Mouse (Mus musculus) limb, embryonic 12.5 days (tissue): Measurements from ENCODE around the gene Wdr17. TPM values are rescaled to one million over a fixed set of nuclear protein-coding genes. Genes with fewer than 3 reads are reported as not detected.

Experiments used
- ATAC-seq: fragments of 200-750 bp; cut with Nextera tagmentation; 2 replicates; pipeline ENCODE4 v1.8.0; 2017; ENCODE audit warnings: low read depth, moderate TSS enrichment; ENCODE audit not compliant: insufficient number of reproducible peaks, insufficient read depth, low FRiP score, low TSS enrichment
- H3K27ac ChIP-seq: fragments of 300-500 bp; sonication (generic); 2 replicates; pipeline ENCODE4 v1.5.1; 2016; ENCODE audit warnings: mild to moderate bottlenecking, moderate library complexity
- H3K27me3 ChIP-seq: fragments of 300-500 bp; sonication (generic); 2 replicates; pipeline ENCODE4 v1.6.1; 2016; ENCODE audit warnings: mild to moderate bottlenecking, moderate library complexity
- H3K36me3 ChIP-seq: fragments of 300-500 bp; sonication (generic); 2 replicates; pipeline ENCODE4 v1.6.1; 2016; ENCODE audit warnings: mild to moderate bottlenecking, moderate library complexity
- H3K4me1 ChIP-seq: fragments of 300-500 bp; sonication (generic); replicated peaks from 2 replicates; pipeline ENCODE4 v1.6.1; 2016
- H3K4me2 ChIP-seq: fragments of 300-500 bp; sonication (generic); 2 replicates; pipeline ENCODE4 v1.6.1; 2016; ENCODE audit warnings: mild to moderate bottlenecking, moderate library complexity
- H3K4me3 ChIP-seq: fragments of 300-500 bp; sonication (generic); replicated peaks from 2 replicates; pipeline ENCODE4 v1.5.1; 2016; ENCODE audit warnings: mild to moderate bottlenecking
- H3K9ac ChIP-seq: fragments of 300-500 bp; sonication (generic); replicated peaks from 2 replicates; pipeline ENCODE4 v1.6.1; 2016; ENCODE audit warnings: mild to moderate bottlenecking, moderate library complexity
- H3K9me3 ChIP-seq: fragments of 300-500 bp; sonication (generic); 2 replicates; pipeline ENCODE4 v1.6.1; 2016; ENCODE audit warnings: mild to moderate bottlenecking, moderate library complexity
- WGBS: fragments of 180-500 bp; shearing (Covaris S2); methylation state at CpG from one replicate; pipeline ENCODE4 v1.1.7; 2016; 5-methylcytosine and 5-hydroxymethylcytosine counted together
- polyA plus RNA-seq: library from polyadenylated mRNA; unstranded; fragments of >200 nt; fragmentation: Nextera tagmentation; extraction: Ambion mirVana; gene quantifications from 2 replicates; pipeline ENCODE4 v1.2.1, GENCODE M21; 2016

Gene Wdr17
- polyA plus RNA-seq, 1 experiment from 2014 or later, result 2.7 TPM

GRCm38 (mm10) chr8:54596051-54596450, 290.9 kb downstream of the Wdr17 start:
- ATAC-seq, result no peak
- Histone ChIP-seq H3K27me3 (no peaks in the 10 kb centered on the region), H3K4me2 (no peak overlapping the region), H3K36me3 (no peaks in the 10 kb centered on the region), H3K4me3 (no peak overlapping the region), H3K4me1 (0 out of 2 replicates have a peak, but pooled peaks cover 6% of the 10 kb centered on the region), H3K9ac (no peak overlapping the region), H3K27ac (no peak overlapping the region), H3K9me3 (no peaks in the 10 kb centered on the region)
- 75% methylated on average over 2 of the region's 2 CpGs for WGBS

- Histone ChIP-seq H3K4me1 (no peaks in the 10 kb centered on the region), H3K4me3 (no peak overlapping the region), H3K27ac (no peak overlapping the region), H3K36me3 (no peaks in the 10 kb centered on the region), H3K27me3 (no peaks in the 10 kb centered on the region), H3K9me3 (no peaks in the 10 kb centered on the region), H3K4me2 (no peak overlapping the region), H3K9ac (no peak overlapping the region)
- WGBS, result 81% methylated on average over 5 of the region's 5 CpGs
- no peak for ATAC-seq
These were observed 292.4 kb downstream of the Wdr17 start for GRCm38 (mm10) chr8:54594634-54595033.

- Histone ChIP-seq H3K4me1 (no peaks in the 10 kb centered on the region), H3K9ac (no peak overlapping the region), H3K4me2 (no peak overlapping the region), H3K27me3 (no peaks in the 10 kb centered on the region), H3K9me3 (no peaks in the 10 kb centered on the region), H3K4me3 (no peak overlapping the region), H3K27ac (no peak overlapping the region), H3K36me3 (no peaks in the 10 kb centered on the region)
- WGBS, result 44% methylated on average over 1 of the region's 1 CpGs
- no peak for ATAC-seq
These were observed 304.1 kb downstream of the Wdr17 start for GRCm38 (mm10) chr8:54582886-54583285.

- WGBS, result 72% methylated on average over 3 of the region's 3 CpGs
- no peak overlapping the region for H3K4me3 ChIP-seq
- H3K27ac ChIP-seq, result no peak overlapping the region
- no peaks in the 10 kb centered on the region for H3K27me3 ChIP-seq
- no peaks in the 10 kb centered on the region for H3K4me1 ChIP-seq
- no peaks in the 10 kb centered on the region for H3K9me3 ChIP-seq
- H3K4me2 ChIP-seq, result no peak overlapping the region
- no peak overlapping the region for H3K9ac ChIP-seq
- ATAC-seq, result no peak
- no peaks in the 10 kb centered on the region for H3K36me3 ChIP-seq
These were observed 305.5 kb downstream of the Wdr17 start for GRCm38 (mm10) chr8:54581436-54581835.

Other genes starting within 250 kb of the Wdr17 start
- gene Gpm6a, start 67.7 kb upstream of the Wdr17 start, polyA plus RNA-seq, result 5.4 and 5.8 TPM in 2 replicates